Mouse (Mus musculus): ENCODE measurements around the gene Rbfox3.

- TF ChIP-seq CTCF (conservative IDR thresholded peaks at IDR 0.05; ENCODE audit: low read length) (no peak), NANOG (IDR thresholded peaks at IDR 0.05; ENCODE audit: borderline replicate concordance, low read length) (no peak)
Observed at GRCm38 (mm10) chr11:118669820-118670219, 241.6 kb downstream of the Rbfox3 start.
